Mouse (Mus musculus) myocyte (in vitro differentiated cells): ENCODE measurements at regions not wholly inside any gene's neighbourhood (a gene's known extent, or its start where the extent isn't known, plus 50 kb on each side); places are given as distances from the start of the nearest gene placed in this dataset.

Experiments
- H3K27me3 ChIP-seq: one replicate; pipeline ENCODE4 v1.6.1; 2011; ENCODE audit not compliant: control insufficient read depth, insufficient read depth, insufficient read length
- H3K36me3 ChIP-seq: one replicate; pipeline ENCODE4 v1.6.1; 2011; ENCODE audit not compliant: control insufficient read depth, insufficient read depth
- H3K4me2 ChIP-seq: one replicate; pipeline ENCODE4 v1.6.1; 2011; ENCODE audit warnings: low read depth, control low read depth
- H3K4me3 ChIP-seq: one replicate; pipeline ENCODE4 v1.5.1; 2011; ENCODE audit warnings: mild to moderate bottlenecking, control low read depth, moderate library complexity
- H3K79me2 ChIP-seq: one replicate; pipeline ENCODE4 v1.6.1; 2011; ENCODE audit not compliant: control insufficient read depth, insufficient read depth
- H3ac ChIP-seq: one replicate; pipeline ENCODE4 v1.6.1; 2011; ENCODE audit not compliant: control insufficient read depth, insufficient read length
- CEBPB ChIP-seq: IDR thresholded peaks from 2 replicates; pipeline ENCODE4 v1.6.1; 2011; ENCODE audit warnings: mild to moderate bottlenecking, moderate library complexity; ENCODE audit not compliant: poor library complexity, insufficient read depth, severe bottlenecking
- E2F4 ChIP-seq: IDR thresholded peaks from one replicate; pipeline ENCODE4 v1.6.1; 2011; ENCODE audit warnings: mild to moderate bottlenecking, control low read depth, moderate library complexity; ENCODE audit not compliant: insufficient read depth
- MAX ChIP-seq: IDR thresholded peaks from one replicate; pipeline ENCODE4 v1.6.1; 2011; ENCODE audit warnings: low read depth, mild to moderate bottlenecking, control low read depth
- MYOD1 ChIP-seq, 3 experiments: IDR thresholded peaks; one replicate each; pipeline ENCODE4 v1.6.1; 2011; ENCODE audit warnings: control low read depth in 2 of 3, low read depth in 2 of 3, mild to moderate bottlenecking in 2 of 3, moderate library complexity in 1 of 3; ENCODE audit not compliant: insufficient read length in 2 of 3, control insufficient read depth in 1 of 3
- MYOG ChIP-seq, 3 experiments: IDR thresholded peaks; one replicate each; pipeline ENCODE4 v1.6.1; 2011; ENCODE audit warnings: control low read depth in 2 of 3, low read depth in 2 of 3, mild to moderate bottlenecking in 2 of 3; ENCODE audit not compliant: insufficient read length in 2 of 3, control insufficient read depth in 1 of 3, insufficient read depth in 1 of 3
- POLR2A ChIP-seq: IDR thresholded peaks from one replicate; pipeline ENCODE4 v1.6.1; 2011; ENCODE audit warnings: low read depth, mild to moderate bottlenecking, control low read depth, moderate library complexity; ENCODE audit not compliant: insufficient read length
- POLR2AphosphoS2 ChIP-seq: IDR thresholded peaks from one replicate; pipeline ENCODE4 v1.6.1; 2011; ENCODE audit warnings: low read depth, control low read depth; ENCODE audit not compliant: insufficient read length
- REST ChIP-seq: IDR thresholded peaks from one replicate; pipeline ENCODE4 v1.6.1; 2011; ENCODE audit warnings: mild to moderate bottlenecking, control low read depth, moderate library complexity; ENCODE audit not compliant: insufficient read depth, insufficient read length
- SRF ChIP-seq: IDR thresholded peaks from one replicate; pipeline ENCODE4 v1.6.1; 2011; ENCODE audit warnings: low read depth; ENCODE audit not compliant: control insufficient read depth, insufficient read length
- TCF12 ChIP-seq: IDR thresholded peaks from one replicate; pipeline ENCODE4 v1.6.1; 2011; ENCODE audit warnings: mild to moderate bottlenecking, control low read depth; ENCODE audit not compliant: poor library complexity, insufficient read depth, severe bottlenecking
- TCF3 ChIP-seq: IDR thresholded peaks from one replicate; pipeline ENCODE4 v1.6.1; 2011; ENCODE audit warnings: low read depth, control low read depth; ENCODE audit not compliant: insufficient read length
- USF1 ChIP-seq: IDR thresholded peaks from one replicate; pipeline ENCODE4 v1.6.1; 2011; ENCODE audit warnings: low read depth, mild to moderate bottlenecking, control low read depth, moderate library complexity

GRCm38 (mm10) chr3:82640052-82640451 lies 92.2 kb upstream of the Npy2r start:
- Histone ChIP-seq H3K4me3 (no peak overlapping the region), H3K4me2 (no peak overlapping the region), H3K79me2 (no peaks in the 10 kb centered on the region), H3K36me3 (no peaks in the 10 kb centered on the region), H3K27me3 (no peaks in the 10 kb centered on the region), H3ac (no peak overlapping the region)
- TF ChIP-seq POLR2A: no peak
- no peak for TF ChIP-seq SRF
- TF ChIP-seq MYOG (IDR thresholded peaks at IDR 0.05; ENCODE audit: control insufficient read depth in 1 of 3, insufficient read depth in 1 of 3, insufficient read length in 2 of 3, low read depth in 2 of 3): no peak

- TF ChIP-seq POLR2A: no peak
- TF ChIP-seq E2F4: no peak
- no peak for TF ChIP-seq POLR2AphosphoS2
- no peak for TF ChIP-seq MAX
- TF ChIP-seq CEBPB: no peak
- TF ChIP-seq MYOG (IDR thresholded peaks at IDR 0.05; ENCODE audit: control insufficient read depth in 1 of 3, insufficient read depth in 1 of 3, insufficient read length in 2 of 3, low read depth in 2 of 3): no peak
- no peak for TF ChIP-seq REST
- TF ChIP-seq TCF3: no peak
- TF ChIP-seq MYOD1 (IDR thresholded peaks at IDR 0.05; ENCODE audit: control insufficient read depth in 1 of 3, insufficient read length in 2 of 3, low read depth in 2 of 3): no peak
- TF ChIP-seq TCF12: no peak
- TF ChIP-seq USF1: no peak
- TF ChIP-seq SRF: no peak
- Histone ChIP-seq H3K36me3 (no peaks in the 10 kb centered on the region), H3ac (no peak overlapping the region), H3K79me2 (no peaks in the 10 kb centered on the region), H3K4me3 (no peak overlapping the region), H3K4me2 (no peak overlapping the region), H3K27me3 (peaks cover 5% of the 10 kb centered on the region)
These were observed 88.8 kb upstream of the Npy2r start for GRCm38 (mm10) chr3:82636666-82637065.

- Histone ChIP-seq H3K4me2 (no peak overlapping the region), H3K79me2 (no peaks in the 10 kb centered on the region), H3ac (no peak overlapping the region), H3K4me3 (no peak overlapping the region), H3K36me3 (no peaks in the 10 kb centered on the region), H3K27me3 (no peaks in the 10 kb centered on the region)
- TF ChIP-seq MAX: no peak
- TF ChIP-seq CEBPB: no peak
- TF ChIP-seq USF1: no peak
- TF ChIP-seq TCF3: no peak
- TF ChIP-seq POLR2A: no peak
- TF ChIP-seq POLR2AphosphoS2: no peak
- no peak for TF ChIP-seq E2F4
- TF ChIP-seq TCF12: no peak
- no peak for TF ChIP-seq MYOG (IDR thresholded peaks at IDR 0.05; ENCODE audit: control insufficient read depth in 1 of 3, insufficient read depth in 1 of 3, insufficient read length in 2 of 3, low read depth in 2 of 3)
- no peak for TF ChIP-seq REST
- no peak for TF ChIP-seq MYOD1 (IDR thresholded peaks at IDR 0.05; ENCODE audit: control insufficient read depth in 1 of 3, insufficient read length in 2 of 3, low read depth in 2 of 3)
- no peak for TF ChIP-seq SRF
These were observed 72.6 kb upstream of the Npy2r start for GRCm38 (mm10) chr3:82620418-82621003.

- Histone ChIP-seq H3K36me3 (no peaks in the 10 kb centered on the region), H3K79me2 (no peaks in the 10 kb centered on the region), H3K27me3 (no peaks in the 10 kb centered on the region), H3K4me2 (no peak overlapping the region), H3ac (no peak overlapping the region), H3K4me3 (no peak overlapping the region)
- TF ChIP-seq MAX: no peak
- no peak for TF ChIP-seq SRF
- no peak for TF ChIP-seq TCF3
- no peak for TF ChIP-seq MYOD1 (IDR thresholded peaks at IDR 0.05; ENCODE audit: control insufficient read depth in 1 of 3, insufficient read length in 2 of 3, low read depth in 2 of 3)
- no peak for TF ChIP-seq TCF12
- TF ChIP-seq MYOG (IDR thresholded peaks at IDR 0.05; ENCODE audit: control insufficient read depth in 1 of 3, insufficient read depth in 1 of 3, insufficient read length in 2 of 3, low read depth in 2 of 3): no peak
- no peak for TF ChIP-seq POLR2A
- no peak for TF ChIP-seq USF1
- no peak for TF ChIP-seq POLR2AphosphoS2
- TF ChIP-seq CEBPB: no peak
- TF ChIP-seq REST: no peak
- no peak for TF ChIP-seq E2F4
These were observed 71.5 kb upstream of the Npy2r start for GRCm38 (mm10) chr3:82619371-82619770.

- Histone ChIP-seq H3K4me3 (no peak overlapping the region), H3K79me2 (no peaks in the 10 kb centered on the region), H3K4me2 (no peak overlapping the region), H3K27me3 (no peaks in the 10 kb centered on the region), H3ac (no peak overlapping the region), H3K36me3 (no peaks in the 10 kb centered on the region)
- no peak for TF ChIP-seq TCF12
- no peak for TF ChIP-seq MAX
- no peak for TF ChIP-seq POLR2AphosphoS2
- no peak for TF ChIP-seq TCF3
- no peak for TF ChIP-seq SRF
- no peak for TF ChIP-seq E2F4
These were observed 54.0 kb upstream of the Npy2r start for GRCm38 (mm10) chr3:82601880-82602279.
